Mouse (Mus musculus): ENCODE measurements around the gene Lbh. TPM values are rescaled to one million over a fixed set of nuclear protein-coding genes. Genes with fewer than 3 reads are reported as not detected.

The Lbh gene
- polyA plus RNA-seq, 1 experiment = 241 TPM

DNA sequence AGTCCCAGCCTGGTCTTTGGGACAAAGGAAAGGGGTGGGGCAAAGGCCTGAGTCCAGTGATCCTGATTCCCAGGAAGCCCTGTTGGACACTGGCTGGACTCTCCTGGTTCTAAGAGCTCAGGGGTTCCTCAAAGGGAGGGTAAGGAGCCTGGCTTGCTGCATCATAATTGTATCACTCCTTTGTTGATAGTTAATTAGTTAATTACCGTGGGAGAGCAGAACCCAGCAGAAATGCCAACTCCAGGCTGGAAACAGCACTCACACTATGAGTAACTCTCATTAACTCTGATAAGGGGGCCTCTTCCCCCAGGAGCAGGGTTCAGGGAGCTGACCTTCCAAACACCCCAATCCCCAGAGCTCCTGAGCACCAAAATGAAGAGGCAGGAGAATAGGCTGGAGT lies 59.5 kb downstream of the Lbh start:
- H3K4me1 ChIP-seq (ENCODE audit: control insufficient read depth, insufficient read depth, low read length) = peaks cover 11% of the 10 kb centered on the region
- no peak overlapping the region for H3K4me3 ChIP-seq (ENCODE audit: insufficient read depth, low read length)
- H3K27ac ChIP-seq (ENCODE audit: insufficient read depth, low read length) = no peak overlapping the region
- TF ChIP-seq CTCF (IDR thresholded peaks at IDR 0.05; ENCODE audit: borderline replicate concordance, insufficient read depth, low read length) = no peak
- TF ChIP-seq POLR2A (IDR thresholded peaks at IDR 0.05; ENCODE audit: low read depth, low read length) = no peak

DNA sequence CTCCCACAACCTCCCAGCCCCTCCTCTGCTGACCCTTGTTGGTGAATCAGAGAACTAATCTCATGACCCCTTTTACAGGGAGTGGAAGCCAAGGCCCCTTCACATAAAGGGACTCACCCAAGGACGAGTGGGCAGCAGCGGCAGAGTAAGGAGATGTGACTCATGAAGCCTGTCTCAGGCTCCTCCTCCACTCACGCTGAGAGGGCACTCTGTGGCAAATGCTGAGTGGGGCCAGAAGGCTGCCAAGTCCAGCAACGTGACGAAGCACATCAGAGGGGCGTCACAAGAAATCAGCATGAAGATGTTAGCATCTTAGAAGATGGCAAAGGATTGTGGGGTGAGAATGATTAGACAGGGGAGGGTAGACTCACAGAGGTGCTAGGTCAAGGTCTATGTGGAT lies 64.1 kb downstream of the Lbh start:
- H3K27ac ChIP-seq (ENCODE audit: insufficient read depth, low read length) = no peak overlapping the region
- TF ChIP-seq CTCF (IDR thresholded peaks at IDR 0.05; ENCODE audit: borderline replicate concordance, insufficient read depth, low read length) (no peak), POLR2A (IDR thresholded peaks at IDR 0.05; ENCODE audit: low read depth, low read length) (no peak)
- H3K4me1 ChIP-seq (ENCODE audit: control insufficient read depth, insufficient read depth, low read length) = no peaks in the 10 kb centered on the region
- no peak overlapping the region for H3K4me3 ChIP-seq (ENCODE audit: insufficient read depth, low read length)

- no peak for TF ChIP-seq POLR2A (IDR thresholded peaks at IDR 0.05; ENCODE audit: low read depth, low read length)
- TF ChIP-seq CTCF (IDR thresholded peaks at IDR 0.05; ENCODE audit: borderline replicate concordance, insufficient read depth, low read length) = no peak
- Histone ChIP-seq H3K4me1 (ENCODE audit: control insufficient read depth, insufficient read depth, low read length) (no peaks in the 10 kb centered on the region), H3K27ac (ENCODE audit: insufficient read depth, low read length) (no peak overlapping the region), H3K4me3 (ENCODE audit: insufficient read depth, low read length) (no peak overlapping the region)
Measured at GRCm38 (mm10) chr17:72983471-72983870, 65.4 kb downstream of the Lbh start.

- TF ChIP-seq CTCF (IDR thresholded peaks at IDR 0.05; ENCODE audit: borderline replicate concordance, insufficient read depth, low read length) = no peak
- no peak for TF ChIP-seq POLR2A (IDR thresholded peaks at IDR 0.05; ENCODE audit: low read depth, low read length)
- Histone ChIP-seq H3K27ac (ENCODE audit: insufficient read depth, low read length) (no peak overlapping the region), H3K4me3 (ENCODE audit: insufficient read depth, low read length) (no peak overlapping the region), H3K4me1 (ENCODE audit: control insufficient read depth, insufficient read depth, low read length) (no peaks in the 10 kb centered on the region)
Measured at GRCm38 (mm10) chr17:72989025-72989424, 70.9 kb downstream of the Lbh start.

Other genes starting within 250 kb of the Lbh start
- gene Ypel5, start 81.9 kb upstream of the Lbh start, polyA plus RNA-seq (2011; ENCODE audit: insufficient read length, low read depth, missing spikeins) = 61.7 and 74.5 TPM in 2 replicates
- gene Lclat1, start 189.7 kb downstream of the Lbh start, polyA plus RNA-seq (2011; ENCODE audit: insufficient read length, low read depth, missing spikeins) = 73.4 and 86.8 TPM in 2 replicates

Data from embryonic fibroblast, embryonic 13.5 days (primary cell).